Mouse (Mus musculus): ENCODE data around the gene Gm11027.
"Not testable (repeated sequence)": the region's sequence is repeated elsewhere in the genome, so short reads cannot be mapped to it uniquely, and the experiment has no call there.

The Gm11027 gene

GRCm38 (mm10) chr12:116275086-116275485, at the start of gene Gm11027:
TSS of gene Gm11027 (plus strand) at chr12:116275386.
- not testable (repeated sequence) for ATAC-seq (ENCODE audit: insufficient number of reproducible peaks, low FRiP score, low TSS enrichment)

- no peak for ATAC-seq (ENCODE audit: insufficient number of reproducible peaks, low FRiP score, low TSS enrichment)
Observed at GRCm38 (mm10) chr12:116226289-116227057, 48.7 kb upstream of the Gm11027 start.

- ATAC-seq (ENCODE audit: insufficient number of reproducible peaks, low FRiP score, low TSS enrichment) = no peak
Observed at GRCm38 (mm10) chr12:116229451-116229850, 45.7 kb upstream of the Gm11027 start.

- ATAC-seq (ENCODE audit: insufficient number of reproducible peaks, low FRiP score, low TSS enrichment) = no peak
Observed at GRCm38 (mm10) chr12:116231612-116232011, 43.6 kb upstream of the Gm11027 start.

- no peak for ATAC-seq (ENCODE audit: insufficient number of reproducible peaks, low FRiP score, low TSS enrichment)
Observed at GRCm38 (mm10) chr12:116232061-116232460, 43.1 kb upstream of the Gm11027 start.

GRCm38 (mm10) chr12:116235356-116235755, 39.8 kb upstream of the Gm11027 start:
- ATAC-seq (ENCODE audit: insufficient number of reproducible peaks, low FRiP score, low TSS enrichment) = no peak

- no peak for ATAC-seq (ENCODE audit: insufficient number of reproducible peaks, low FRiP score, low TSS enrichment)
Observed at GRCm38 (mm10) chr12:116236658-116237057, 38.5 kb upstream of the Gm11027 start.

- no peak for ATAC-seq (ENCODE audit: insufficient number of reproducible peaks, low FRiP score, low TSS enrichment)
Observed at GRCm38 (mm10) chr12:116238370-116238769, 36.8 kb upstream of the Gm11027 start.

- no peak for ATAC-seq (ENCODE audit: insufficient number of reproducible peaks, low FRiP score, low TSS enrichment)
Observed at GRCm38 (mm10) chr12:116238803-116239202, 36.4 kb upstream of the Gm11027 start.

- ATAC-seq (ENCODE audit: insufficient number of reproducible peaks, low FRiP score, low TSS enrichment) = no peak
Observed at GRCm38 (mm10) chr12:116244601-116245000, 30.6 kb upstream of the Gm11027 start.

GRCm38 (mm10) chr12:116254652-116255051, 20.5 kb upstream of the Gm11027 start:
- ATAC-seq (ENCODE audit: insufficient number of reproducible peaks, low FRiP score, low TSS enrichment) = no peak

- no peak for ATAC-seq (ENCODE audit: insufficient number of reproducible peaks, low FRiP score, low TSS enrichment)
Observed at GRCm38 (mm10) chr12:116255636-116256035, 19.6 kb upstream of the Gm11027 start.

- no peak for ATAC-seq (ENCODE audit: insufficient number of reproducible peaks, low FRiP score, low TSS enrichment)
Observed at GRCm38 (mm10) chr12:116258321-116258720, 16.9 kb upstream of the Gm11027 start.

GRCm38 (mm10) chr12:116262555-116263341, 12.4 kb upstream of the Gm11027 start, which contains the start of gene Wdr60:
TSS of gene Wdr60 (minus strand) at chr12:116263022.
- peak; percentile 98 for ATAC-seq (ENCODE audit: insufficient number of reproducible peaks, low FRiP score, low TSS enrichment)

- no peak for ATAC-seq (ENCODE audit: insufficient number of reproducible peaks, low FRiP score, low TSS enrichment)
Observed at GRCm38 (mm10) chr12:116264756-116265155, 10.4 kb upstream of the Gm11027 start.

GRCm38 (mm10) chr12:116265275-116265674, 9.9 kb upstream of the Gm11027 start:
- no peak for ATAC-seq (ENCODE audit: insufficient number of reproducible peaks, low FRiP score, low TSS enrichment)

GRCm38 (mm10) chr12:116269450-116269849, 5.7 kb upstream of the Gm11027 start:
- ATAC-seq (ENCODE audit: insufficient number of reproducible peaks, low FRiP score, low TSS enrichment) = no peak

- ATAC-seq (ENCODE audit: insufficient number of reproducible peaks, low FRiP score, low TSS enrichment) = no peak
Observed at GRCm38 (mm10) chr12:116270538-116270937, 4.6 kb upstream of the Gm11027 start.

GRCm38 (mm10) chr12:116271071-116271470, 4.1 kb upstream of the Gm11027 start:
- ATAC-seq (ENCODE audit: insufficient number of reproducible peaks, low FRiP score, low TSS enrichment) = no peak

- ATAC-seq (ENCODE audit: insufficient number of reproducible peaks, low FRiP score, low TSS enrichment) = no peak
Observed at GRCm38 (mm10) chr12:116273733-116274132, 1.5 kb upstream of the Gm11027 start.

- ATAC-seq (ENCODE audit: insufficient number of reproducible peaks, low FRiP score, low TSS enrichment) = no peak
Observed at GRCm38 (mm10) chr12:116275631-116276030, 445 bp downstream of the Gm11027 start.

Data from cerebellum, adult (tissue).